Mouse (Mus musculus) limb, embryonic 13.5 days (tissue): ENCODE measurements around the gene Arl3. TPM values are rescaled to one million over a fixed set of nuclear protein-coding genes. Genes with fewer than 3 reads are reported as not detected.

ENCODE experiments used
- ATAC-seq: fragments of 200-750 bp; cut with Nextera tagmentation; 2 replicates; pipeline ENCODE4 v1.8.0; 2017; ENCODE audit warnings: low read depth, moderate number of reproducible peaks, moderate TSS enrichment; ENCODE audit not compliant: low FRiP score
- H3K27ac ChIP-seq: fragments of 300-500 bp; sonication (generic); 2 replicates; pipeline ENCODE4 v1.5.1; 2015; ENCODE audit warnings: inconsistent platforms, mild to moderate bottlenecking, moderate library complexity
- H3K27me3 ChIP-seq: fragments of 300-500 bp; sonication (generic); 2 replicates; pipeline ENCODE4 v1.6.1; 2015; ENCODE audit warnings: mild to moderate bottlenecking, inconsistent platforms
- H3K36me3 ChIP-seq: fragments of 300-500 bp; sonication (generic); 2 replicates; pipeline ENCODE4 v1.6.1; 2015; ENCODE audit warnings: inconsistent platforms, mild to moderate bottlenecking, moderate library complexity
- H3K4me1 ChIP-seq: fragments of 300-500 bp; sonication (generic); 2 replicates; pipeline ENCODE4 v1.6.1; 2015; ENCODE audit warnings: inconsistent platforms
- H3K4me2 ChIP-seq: fragments of 300-500 bp; sonication (generic); replicated peaks from 2 replicates; pipeline ENCODE4 v1.6.1; 2015; ENCODE audit warnings: inconsistent platforms, mild to moderate bottlenecking, moderate library complexity
- H3K4me3 ChIP-seq: fragments of 300-500 bp; sonication (generic); 2 replicates; pipeline ENCODE4 v1.5.1; 2015; ENCODE audit warnings: moderate library complexity, mild to moderate bottlenecking, inconsistent platforms
- H3K9ac ChIP-seq: fragments of 300-500 bp; sonication (generic); 2 replicates; pipeline ENCODE4 v1.6.1; 2015; ENCODE audit warnings: mild to moderate bottlenecking, inconsistent platforms
- H3K9me3 ChIP-seq: fragments of 300-500 bp; sonication (generic); 2 replicates; pipeline ENCODE4 v1.6.1; 2016; ENCODE audit warnings: inconsistent platforms
- WGBS: fragments of 180-500 bp; shearing (Covaris S2); methylation state at CpG from one replicate; pipeline ENCODE4 v1.1.7; 2015; 5-methylcytosine and 5-hydroxymethylcytosine counted together
- polyA plus RNA-seq: library from polyadenylated mRNA; unstranded; fragments of >200 nt; fragmentation: Nextera tagmentation; extraction: Ambion mirVana; gene quantifications from 2 replicates; pipeline ENCODE4 v1.2.1, GENCODE M21; 2015

The Arl3 gene
- polyA plus RNA-seq, 1 experiment from 2014 or later: 178 TPM

DNA sequence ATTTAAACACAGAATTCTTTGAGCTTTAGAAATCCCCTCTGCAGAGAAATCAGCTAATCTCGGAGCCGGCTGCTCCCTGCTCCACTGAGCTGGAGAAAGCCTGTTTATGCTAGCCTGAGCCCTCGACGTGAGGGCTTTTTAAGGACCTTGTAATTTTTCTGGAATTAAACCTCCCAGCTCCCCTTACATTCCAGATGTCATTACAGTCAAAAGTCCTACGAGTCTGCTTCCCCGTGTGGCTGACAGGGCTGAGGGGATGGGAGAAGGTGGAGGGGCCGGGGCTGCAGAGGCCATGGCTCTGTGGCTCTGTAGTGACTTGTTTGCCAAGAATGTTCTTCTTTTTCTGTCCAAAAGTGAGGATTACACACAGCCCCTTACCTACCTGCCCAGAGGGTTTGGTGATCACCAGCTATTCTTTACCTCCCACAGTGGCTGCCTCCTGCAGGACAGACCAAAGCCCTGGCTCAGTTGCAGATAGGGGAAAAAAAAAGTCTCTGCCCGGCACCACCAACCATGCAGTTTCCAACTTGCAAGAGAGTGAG, 42.5 kb downstream of the Arl3 start:
- Histone ChIP-seq H3K4me2 (peak overlapping the region; percentile 64), H3K27ac (peak overlapping the region; percentile 73), H3K9ac (peak overlapping the region; percentile 43), H3K36me3 (peaks cover 11% of the 10 kb centered on the region), H3K9me3 (no peaks in the 10 kb centered on the region), H3K4me3 (no peak overlapping the region), H3K4me1 (peaks cover 80% of the 10 kb centered on the region), H3K27me3 (no peaks in the 10 kb centered on the region)
- 6% methylated on average over 8 of the region's 8 CpGs for WGBS
- peak; percentile 17; the same call in 1 of the 2 replicates for ATAC-seq

DNA sequence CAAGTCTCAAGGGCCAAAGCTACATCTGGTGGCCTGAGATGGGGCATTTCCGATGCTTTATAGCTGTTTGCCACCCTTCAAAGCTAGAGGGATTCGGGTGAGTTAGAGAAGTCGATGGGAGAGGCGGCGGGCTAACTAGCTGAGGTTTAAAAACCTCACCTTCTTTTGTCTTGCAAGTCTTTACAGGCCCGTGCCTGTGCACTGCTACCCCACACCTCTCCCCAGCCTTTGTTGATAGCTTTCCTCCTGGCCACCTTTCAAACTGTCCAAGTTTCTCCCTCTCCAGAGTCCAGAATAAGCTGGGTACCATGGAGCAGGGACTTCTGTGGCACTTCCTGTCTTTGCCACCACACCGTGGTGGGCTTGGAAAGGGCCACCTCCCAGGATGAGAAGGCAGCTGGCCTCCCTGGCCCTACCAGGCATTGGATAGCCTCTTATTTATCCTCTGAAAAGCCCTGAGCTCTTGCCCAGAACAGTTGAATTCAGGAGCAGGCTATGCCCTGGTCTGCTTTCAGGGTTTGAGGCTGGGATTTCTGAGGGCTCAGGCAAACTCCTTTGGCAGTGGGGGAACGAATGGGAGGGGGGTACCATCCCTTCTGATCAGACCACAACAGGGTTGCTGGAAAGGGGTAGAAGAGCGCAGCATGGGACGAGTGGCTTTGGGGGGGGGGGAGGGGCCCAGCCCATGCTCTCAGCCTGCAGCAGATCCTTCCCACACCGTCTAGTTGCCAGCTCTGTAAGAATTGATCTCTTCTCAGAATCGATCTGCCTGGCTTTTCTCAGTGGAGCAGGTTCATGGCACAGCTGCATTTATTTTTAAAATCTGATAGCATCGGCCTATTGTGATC, 43.2 kb downstream of the Arl3 start:
- H3K4me3 ChIP-seq: no peak overlapping the region; the same call in 1 of the 2 replicates
- peak overlapping the region; percentile 43 for H3K9ac ChIP-seq
- H3K27me3 ChIP-seq: no peaks in the 10 kb centered on the region
- peak overlapping the region; percentile 73 for H3K27ac ChIP-seq
- H3K4me2 ChIP-seq: peak overlapping the region; percentile 64
- peaks cover 87% of the 10 kb centered on the region for H3K4me1 ChIP-seq
- 10% methylated on average over 13 of the region's 13 CpGs for WGBS
- no peaks in the 10 kb centered on the region for H3K9me3 ChIP-seq
- ATAC-seq: no peak
- peaks cover 5% of the 10 kb centered on the region; the same call in 1 of the 2 replicates for H3K36me3 ChIP-seq

DNA sequence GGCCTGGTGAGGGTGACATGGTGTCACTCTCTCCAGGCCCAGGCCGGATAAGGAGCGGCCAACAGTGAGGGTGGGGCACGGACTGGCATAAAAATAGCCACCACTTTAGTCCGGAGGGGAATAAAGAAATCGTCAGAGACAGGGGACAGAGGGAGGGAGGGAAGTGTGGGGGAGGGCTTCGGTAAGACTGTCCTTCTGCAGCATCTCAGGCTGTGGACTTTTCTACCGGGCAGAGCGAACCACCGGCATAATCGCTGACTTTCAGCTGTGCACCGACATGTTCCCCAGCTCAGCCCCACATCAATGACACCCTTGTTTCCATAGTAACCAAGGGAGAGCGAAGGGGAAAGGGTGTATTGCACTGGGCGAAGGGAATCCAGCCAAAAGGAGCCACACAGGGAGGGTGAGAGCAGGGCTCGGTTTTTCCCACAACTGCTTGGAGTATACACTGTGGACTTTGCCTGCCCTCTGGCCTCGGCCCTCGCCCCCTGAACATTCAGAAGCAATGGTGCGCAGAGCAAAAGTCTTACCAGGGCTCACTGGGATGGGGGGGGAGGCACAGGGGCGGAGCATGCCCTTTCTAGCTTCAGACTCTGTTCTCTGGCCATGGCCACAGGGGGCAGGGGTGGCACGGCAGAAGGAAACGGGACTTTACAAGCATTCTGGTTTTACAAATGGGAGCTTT, 44.3 kb downstream of the Arl3 start:
- peak; percentile 26 for ATAC-seq
- peak overlapping the region; percentile 27 for H3K4me3 ChIP-seq
- peaks cover 97% of the 10 kb centered on the region for H3K4me1 ChIP-seq
- 4% methylated on average over 20 of the region's 20 CpGs for WGBS
- H3K27me3 ChIP-seq: no peaks in the 10 kb centered on the region
- peak overlapping the region; percentile 59 for H3K9ac ChIP-seq
- no peaks in the 10 kb centered on the region for H3K9me3 ChIP-seq
- H3K27ac ChIP-seq: peak overlapping the region; percentile 73
- no peaks in the 10 kb centered on the region for H3K36me3 ChIP-seq
- peak overlapping the region; percentile 64 for H3K4me2 ChIP-seq

DNA sequence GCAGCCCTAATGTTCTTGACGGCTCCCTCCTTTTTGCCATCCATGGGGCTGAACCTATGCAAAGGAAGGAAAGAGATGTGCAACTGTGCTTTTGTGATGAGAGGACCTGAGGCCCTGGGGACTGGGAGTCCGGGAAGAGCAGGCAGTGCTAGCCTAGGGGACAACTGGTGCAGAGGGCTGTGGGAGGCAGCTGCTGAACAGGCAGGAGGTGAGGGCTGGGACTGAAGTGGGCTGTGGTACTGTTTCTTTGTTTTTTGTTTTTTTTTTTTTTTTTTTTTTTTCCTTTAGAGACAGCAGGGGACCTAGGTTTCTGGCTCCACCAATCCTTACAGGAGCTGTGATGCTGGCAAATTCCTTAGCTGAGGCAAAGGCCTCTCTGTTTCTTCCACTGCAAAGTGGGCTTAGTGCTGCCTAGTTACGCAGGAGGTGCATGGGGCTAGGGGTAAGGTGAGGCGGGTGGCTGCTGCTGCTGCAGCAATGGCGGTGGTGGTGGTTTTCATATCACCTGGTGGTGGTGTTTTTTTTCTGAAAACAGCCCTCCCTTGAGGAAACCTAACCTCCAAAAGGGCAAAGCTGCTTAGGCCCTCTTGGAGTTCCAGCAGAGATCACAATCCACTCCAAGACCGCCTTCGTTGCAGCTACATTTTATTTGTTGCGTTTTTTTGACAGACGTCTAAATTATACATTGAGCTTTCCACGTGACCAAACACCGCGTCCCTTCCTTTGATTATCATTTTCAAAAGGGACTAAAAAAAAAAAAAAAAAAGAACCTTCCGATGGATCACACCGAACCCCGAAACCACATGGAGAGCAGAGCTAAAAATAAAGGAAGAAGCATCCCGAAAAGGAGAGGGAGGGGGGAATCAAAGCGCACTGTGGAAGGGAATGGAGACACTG, 45.1 kb downstream of the Arl3 start:
- ATAC-seq: no peak
- 22% methylated on average over 17 of the region's 17 CpGs for WGBS
- Histone ChIP-seq H3K9ac (peak overlapping the region; percentile 59; the same call in 1 of the 2 replicates), H3K4me2 (peak overlapping the region; percentile 64), H3K4me3 (peak overlapping the region; percentile 27), H3K36me3 (no peaks in the 10 kb centered on the region), H3K27ac (no peak overlapping the region; the same call in 1 of the 2 replicates), H3K9me3 (no peaks in the 10 kb centered on the region), H3K4me1 (peaks cover 97% of the 10 kb centered on the region), H3K27me3 (no peaks in the 10 kb centered on the region)

DNA sequence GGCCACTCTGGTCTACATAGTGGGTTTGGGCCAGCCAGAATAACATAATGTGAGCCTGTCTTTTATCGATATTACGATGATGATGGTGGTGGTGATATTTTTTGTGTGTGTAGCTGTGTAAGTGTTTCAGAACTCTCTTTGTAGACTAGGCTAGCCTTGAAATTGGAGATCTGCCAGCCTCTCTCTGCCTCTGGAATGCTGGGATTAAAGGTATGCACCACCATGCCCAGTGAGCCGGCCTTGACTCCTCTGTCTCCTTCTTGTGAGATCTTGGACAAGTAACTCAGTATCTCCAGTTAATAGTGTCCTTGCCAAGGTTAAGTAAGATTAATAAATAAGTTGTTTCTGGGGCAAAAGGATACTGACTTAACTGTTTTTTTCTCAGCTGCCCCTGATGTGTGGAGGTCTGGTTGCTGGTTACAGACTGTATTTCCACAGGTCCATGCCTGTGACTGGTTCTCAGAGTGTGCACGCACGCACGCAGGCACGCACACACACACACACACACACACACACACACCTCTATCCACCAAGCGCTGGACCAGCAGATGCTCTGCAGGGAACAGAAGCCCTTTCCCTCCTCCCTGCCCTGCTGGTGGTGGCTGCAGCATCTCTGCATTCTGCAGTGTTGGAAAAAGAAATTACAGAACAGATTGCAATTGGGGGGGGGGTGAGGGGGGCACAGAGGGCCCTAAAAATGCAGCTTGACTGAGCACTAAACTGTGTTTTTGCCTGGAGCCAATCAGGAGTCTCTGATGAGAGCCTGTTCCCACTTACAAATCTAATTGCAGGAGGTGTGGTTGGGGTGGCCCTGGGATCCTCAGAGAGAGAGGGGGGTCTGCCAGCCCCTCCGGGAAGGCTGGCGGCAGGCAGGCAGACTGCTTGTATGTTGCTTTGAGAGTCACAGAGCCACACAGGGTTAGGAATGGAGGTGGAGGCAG, 47.0 kb downstream of the Arl3 start:
- H3K27me3 ChIP-seq: no peaks in the 10 kb centered on the region
- no peaks in the 10 kb centered on the region for H3K36me3 ChIP-seq
- H3K4me3 ChIP-seq: no peak overlapping the region
- H3K4me2 ChIP-seq: 0 out of 2 replicates have a peak overlapping the region, but pooled peaks have one; percentile 9
- H3K9ac ChIP-seq: no peak overlapping the region
- H3K27ac ChIP-seq: peak overlapping the region; percentile 39; the same call in 1 of the 2 replicates
- no peak for ATAC-seq
- peaks cover 84% of the 10 kb centered on the region for H3K4me1 ChIP-seq
- H3K9me3 ChIP-seq: no peaks in the 10 kb centered on the region
- 36% methylated on average over 10 of the region's 10 CpGs for WGBS

DNA sequence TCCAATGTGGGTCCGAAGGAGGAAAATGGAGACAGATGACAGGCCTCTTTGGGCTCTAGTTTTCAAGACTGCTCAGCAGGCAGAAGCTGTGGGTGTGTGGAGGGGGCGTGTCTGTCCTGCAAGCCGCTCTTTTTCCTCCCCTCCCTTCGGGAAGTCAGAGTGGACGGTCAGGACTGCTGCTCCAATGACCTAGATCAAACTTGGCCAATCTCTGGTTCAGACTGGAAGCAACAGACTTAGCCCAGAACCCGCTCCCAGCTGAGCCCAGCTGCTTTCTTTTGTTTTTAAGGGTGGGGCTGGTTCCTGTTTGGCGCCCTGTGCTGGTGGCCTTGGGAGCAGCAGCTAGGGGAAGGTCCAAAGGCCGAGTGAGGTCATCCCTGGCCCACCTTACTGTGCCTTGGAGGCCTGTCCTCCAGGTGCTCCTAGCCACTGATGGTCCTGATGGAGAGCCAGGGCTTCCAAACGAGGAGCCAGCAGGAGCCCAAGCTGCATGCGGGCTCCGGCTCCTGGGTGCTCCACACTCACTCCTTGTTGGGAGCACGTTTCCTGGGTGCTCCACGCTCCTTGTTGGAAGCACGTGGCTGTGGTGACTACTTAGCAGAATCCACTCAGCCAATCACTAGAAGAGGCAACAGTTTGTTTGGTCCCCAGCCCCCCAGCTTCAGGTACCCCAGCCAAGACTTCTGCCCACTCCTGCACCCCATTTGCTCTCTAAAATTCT, 48.2 kb downstream of the Arl3 start:
- Histone ChIP-seq H3K9me3 (no peaks in the 10 kb centered on the region), H3K27ac (peak overlapping the region; percentile 70; the same call in 1 of the 2 replicates), H3K4me3 (peak overlapping the region; percentile 27; the same call in 1 of the 2 replicates), H3K4me2 (peak overlapping the region; percentile 64), H3K27me3 (no peaks in the 10 kb centered on the region), H3K4me1 (peaks cover 72% of the 10 kb centered on the region), H3K9ac (peak overlapping the region; percentile 43; the same call in 1 of the 2 replicates), H3K36me3 (no peaks in the 10 kb centered on the region)
- no peak for ATAC-seq
- WGBS: 29% methylated on average over 14 of the region's 14 CpGs

DNA sequence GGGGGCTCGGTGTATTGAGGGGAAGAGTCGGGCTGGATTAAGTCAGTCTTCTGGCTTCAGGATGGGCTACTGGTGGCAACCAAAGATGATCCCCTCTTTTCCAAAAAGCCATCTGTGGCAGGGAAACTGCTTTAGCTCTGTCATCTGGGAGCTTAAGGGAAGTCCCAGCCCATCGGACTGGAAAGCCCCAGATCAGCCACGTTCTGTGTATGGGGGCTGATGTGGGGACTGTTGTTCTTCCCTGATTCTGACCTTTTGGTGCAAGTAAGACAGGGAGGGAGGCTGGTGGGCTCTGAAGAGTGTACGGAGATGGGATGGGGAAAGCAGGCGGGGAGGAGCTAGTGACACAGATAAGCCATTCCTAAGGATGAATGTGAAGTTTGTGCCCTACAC, 48.9 kb downstream of the Arl3 start:
- H3K36me3 ChIP-seq: no peaks in the 10 kb centered on the region
- 15% methylated on average over 6 of the region's 6 CpGs for whole genome bisulfite sequencing
- H3K9me3 ChIP-seq: no peaks in the 10 kb centered on the region
- H3K4me3 ChIP-seq: peak overlapping the region; percentile 27
- H3K9ac ChIP-seq: peak overlapping the region; percentile 43
- H3K4me1 ChIP-seq: peaks cover 68% of the 10 kb centered on the region
- H3K4me2 ChIP-seq: peak overlapping the region; percentile 64
- peak overlapping the region; percentile 70 for H3K27ac ChIP-seq
- no peaks in the 10 kb centered on the region for H3K27me3 ChIP-seq
- ATAC-seq: 0 out of 2 replicates have a peak, but pooled peaks have one; percentile 4

DNA sequence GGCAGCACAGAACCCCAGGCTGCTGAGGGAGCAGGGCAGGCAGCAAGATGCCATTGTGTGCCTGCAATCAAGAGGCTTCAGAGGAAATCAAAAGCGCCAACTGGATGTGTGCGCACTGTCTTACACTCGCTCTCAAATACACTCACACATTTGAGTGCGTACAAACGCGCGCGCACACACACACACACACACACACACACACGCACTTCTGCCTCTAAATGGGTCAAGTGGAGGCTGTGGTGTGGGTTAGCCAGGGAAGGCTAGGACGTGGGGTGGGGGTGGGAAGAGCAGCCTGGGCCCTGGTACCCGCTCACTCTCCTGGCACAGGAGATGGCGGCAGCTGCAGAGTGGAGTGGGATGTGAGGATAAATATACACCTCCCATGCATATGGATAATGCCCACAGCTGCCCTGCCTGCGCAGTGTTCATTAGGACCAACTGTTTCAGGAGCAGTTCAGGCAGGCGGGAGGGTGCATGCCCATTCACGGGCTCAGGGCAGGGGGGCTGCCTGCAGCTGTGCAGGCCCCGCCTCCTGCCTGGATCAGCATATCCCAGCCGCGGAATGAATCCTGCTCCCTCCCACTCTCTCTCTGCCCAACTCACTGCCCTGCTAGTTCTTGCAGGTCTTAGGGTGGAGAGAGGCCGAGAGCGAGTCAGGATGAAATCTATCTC, 49.4 kb downstream of the Arl3 start:
- Histone ChIP-seq H3K27ac (peak overlapping the region; percentile 70), H3K36me3 (no peaks in the 10 kb centered on the region), H3K4me1 (peaks cover 68% of the 10 kb centered on the region), H3K9me3 (no peaks in the 10 kb centered on the region), H3K27me3 (no peaks in the 10 kb centered on the region), H3K9ac (peak overlapping the region; percentile 43), H3K4me2 (peak overlapping the region; percentile 64), H3K4me3 (peak overlapping the region; percentile 27)
- ATAC-seq: peak; percentile 90
- WGBS: 9% methylated on average over 20 of the region's 20 CpGs

DNA sequence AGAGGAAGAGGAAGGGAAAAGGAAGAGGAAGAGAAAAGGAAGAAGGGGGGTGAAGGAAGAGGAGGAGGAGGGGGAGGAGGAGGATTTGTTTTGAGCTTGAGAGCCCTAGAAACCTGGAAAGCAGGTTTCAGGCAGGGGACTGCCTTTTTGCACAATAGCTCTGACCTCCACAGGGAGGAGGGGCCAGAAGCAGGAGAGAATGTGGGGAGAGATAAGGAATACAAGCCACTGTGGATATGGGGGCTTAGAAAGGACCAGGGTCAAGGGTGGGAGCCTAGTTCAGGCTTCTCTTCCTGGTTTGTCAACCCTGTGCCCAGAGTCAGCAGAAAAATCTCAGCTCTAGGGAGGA, 49.9 kb downstream of the Arl3 start:
- H3K4me2 ChIP-seq: peak overlapping the region; percentile 64
- 0 out of 2 replicates have a peak overlapping the region, but pooled peaks have one; percentile 25 for H3K9ac ChIP-seq
- H3K4me3 ChIP-seq: peak overlapping the region; percentile 27

More for the DNA sequence above, 49.9 kb downstream of the Arl3 start:
- peaks cover 68% of the 10 kb centered on the region for H3K4me1 ChIP-seq
- no peak for ATAC-seq
- no peaks in the 10 kb centered on the region for H3K9me3 ChIP-seq
- H3K27me3 ChIP-seq: no peaks in the 10 kb centered on the region
- H3K27ac ChIP-seq: peak overlapping the region; percentile 70
- no peaks in the 10 kb centered on the region for H3K36me3 ChIP-seq
